Mouse (Mus musculus): ENCODE data around the gene Rap2c. TPM values are rescaled to one million over a fixed set of nuclear protein-coding genes. Genes with fewer than 3 reads are reported as not detected.

Rap2c gene
- total RNA-seq, 1 experiment from 2014 or later, result 29.5 TPM

DNA sequence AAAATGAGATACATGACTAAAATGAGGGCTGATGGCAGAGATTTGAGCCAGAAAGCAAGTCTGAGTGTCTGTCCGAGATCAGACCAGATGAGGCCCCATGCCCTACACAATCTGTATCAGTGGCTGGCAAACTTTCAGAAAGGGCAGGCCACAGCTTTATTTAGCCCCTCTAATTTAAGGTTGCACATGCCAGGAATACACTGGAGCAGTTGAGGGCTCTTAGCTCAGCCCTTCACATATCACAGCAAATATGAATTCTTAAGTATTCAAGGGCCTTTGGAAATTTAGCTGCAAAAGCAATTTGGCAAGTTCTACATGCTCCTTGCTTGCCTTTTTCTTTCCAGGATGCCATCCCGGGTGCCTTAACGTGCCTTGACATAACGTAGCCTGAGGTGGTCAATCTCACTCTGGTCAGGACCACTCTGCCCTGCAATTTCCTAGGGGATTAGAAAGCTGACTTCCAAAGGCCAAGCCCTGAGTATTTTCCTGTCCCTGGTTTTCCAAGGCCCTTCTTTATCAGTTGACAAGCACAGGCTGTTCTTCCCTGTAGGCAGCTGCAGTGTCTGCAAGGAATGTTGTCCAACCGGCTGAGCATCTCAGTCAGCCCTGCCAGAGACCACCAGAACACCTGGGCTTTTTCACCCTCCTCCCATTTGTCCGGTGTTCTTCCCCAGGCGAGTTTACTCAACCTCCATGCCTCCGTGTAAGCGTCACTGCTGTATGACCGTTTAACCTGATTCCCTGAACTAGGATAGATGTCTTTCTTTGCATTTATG lies 49.5 kb downstream of the Rap2c start:
- no peak for DNase-seq

DNA sequence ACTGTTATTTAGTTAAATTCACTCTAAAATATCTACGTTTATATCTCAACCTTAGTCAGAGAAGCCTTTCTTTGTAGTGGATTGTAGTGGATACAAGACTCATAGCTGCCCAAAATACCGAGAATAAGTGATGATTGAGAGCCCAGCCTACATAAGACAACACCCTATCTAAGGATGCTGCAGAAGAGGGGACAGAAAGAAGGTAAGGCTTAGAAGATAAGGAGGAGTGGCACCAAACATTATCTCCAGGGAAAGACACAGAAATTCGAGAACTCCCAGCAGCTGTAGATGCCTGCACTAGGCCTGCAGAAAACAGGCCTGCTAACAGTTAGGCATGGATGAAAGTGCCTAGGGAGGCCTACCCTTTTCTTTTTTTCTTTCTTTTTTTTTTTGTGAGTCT lies 52.7 kb downstream of the Rap2c start:
- no peak for DNase-seq

DNA sequence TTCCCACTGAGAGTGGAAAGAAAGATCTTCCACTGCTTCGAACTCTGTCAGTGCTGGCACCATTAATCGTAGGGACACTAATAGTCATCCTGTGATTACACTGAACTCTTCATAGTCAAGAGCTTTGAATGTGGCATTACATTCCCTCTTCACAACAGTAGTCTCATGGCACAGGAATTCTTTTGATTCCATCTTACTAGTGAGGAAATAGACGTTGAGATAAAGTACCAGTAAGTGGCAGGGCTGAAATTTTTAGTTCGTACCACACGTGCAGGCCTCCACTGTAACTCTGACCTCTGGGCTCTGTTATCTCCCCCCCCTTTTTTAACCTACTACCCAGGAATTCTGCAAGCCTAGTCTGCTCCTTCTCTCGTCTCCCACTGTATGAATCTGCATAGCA lies 54.9 kb downstream of the Rap2c start:
- no peak for DNase-seq

Other genes with a start within 250 kb of the Rap2c start
- 2.2 and 2.3 TPM in 2 replicates for gene Stk26, start 177.0 kb downstream of the Rap2c start, total RNA-seq (2021)
- not detected in 2 replicates for gene Frmd7, start 75.3 kb downstream of the Rap2c start, total RNA-seq (2021)
- gene Mbnl3, start 188.5 kb upstream of the Rap2c start, total RNA-seq (2021), result 4.5 and 5.9 TPM in 2 replicates

Data from adrenal gland, postnatal 25 days (tissue).